Mouse (Mus musculus) intestine, postnatal 0 days (tissue): ENCODE data around the gene Ube2l3. TPM values are rescaled to one million over a fixed set of nuclear protein-coding genes. Genes with fewer than 3 reads are reported as not detected.

ENCODE experiments used
- ATAC-seq: fragments of 200-750 bp; cut with Nextera tagmentation; 2 replicates; pipeline ENCODE4 v1.8.0; 2017; ENCODE audit warnings: mild to moderate bottlenecking, moderate TSS enrichment, moderate library complexity
- H3K27ac ChIP-seq: fragments of 300-500 bp; sonication (generic); 2 replicates; pipeline ENCODE4 v1.5.1; 2014; ENCODE audit warnings: mild to moderate bottlenecking, low read depth, low read length, moderate library complexity
- H3K27me3 ChIP-seq: fragments of 300-500 bp; sonication (generic); replicated peaks from 2 replicates; pipeline ENCODE4 v1.6.1; 2014; ENCODE audit warnings: low read length, mixed read lengths; ENCODE audit not compliant: control insufficient read depth, insufficient read depth
- H3K36me3 ChIP-seq: fragments of 300-500 bp; sonication (generic); 2 replicates; pipeline ENCODE4 v1.6.1; 2014; ENCODE audit warnings: mild to moderate bottlenecking, moderate library complexity; ENCODE audit not compliant: control insufficient read depth, insufficient read depth
- H3K4me1 ChIP-seq: fragments of 300-500 bp; sonication (generic); replicated peaks from 2 replicates; pipeline ENCODE4 v1.6.1; 2014; ENCODE audit warnings: antibody characterized with exemption, low read length, mixed read lengths; ENCODE audit not compliant: control insufficient read depth, insufficient read depth
- H3K4me2 ChIP-seq: fragments of 300-500 bp; sonication (generic); replicated peaks from 2 replicates; pipeline ENCODE4 v1.6.1; 2014; ENCODE audit warnings: low read depth, mild to moderate bottlenecking, moderate library complexity
- H3K4me3 ChIP-seq: fragments of 300-500 bp; sonication (generic); 2 replicates; pipeline ENCODE4 v1.5.1; 2014; ENCODE audit warnings: low read depth, low read length
- H3K9ac ChIP-seq: fragments of 300-500 bp; sonication (generic); 2 replicates; pipeline ENCODE4 v1.6.1; 2014; ENCODE audit warnings: mild to moderate bottlenecking, low read depth, low read length
- H3K9me3 ChIP-seq: fragments of 300-500 bp; sonication (generic); 2 replicates; pipeline ENCODE4 v1.6.1; 2016; ENCODE audit warnings: mixed run types; ENCODE audit not compliant: control insufficient read depth
- CTCF ChIP-seq: sonication (generic); IDR thresholded peaks from 2 replicates; pipeline ENCODE4 v1.5.1; 2016; ENCODE audit warnings: low read depth, mild to moderate bottlenecking, control low read depth, antibody characterized with exemption, moderate library complexity
- WGBS: fragments of 180-500 bp; shearing (Covaris S2); extraction: QIAGEN DNeasy Blood & Tissue Kit; methylation state at CpG from one replicate; pipeline ENCODE4 v1.1.7; 2014; 5-methylcytosine and 5-hydroxymethylcytosine counted together
- polyA plus RNA-seq: library from polyadenylated mRNA; unstranded; fragments of >200 nt; fragmentation: Nextera tagmentation; extraction: Ambion mirVana; gene quantifications from 2 replicates; pipeline ENCODE4 v1.2.1, GENCODE M21; 2015

Gene Ube2l3
- polyA plus RNA-seq, 1 experiment from 2014 or later = 319 TPM

DNA sequence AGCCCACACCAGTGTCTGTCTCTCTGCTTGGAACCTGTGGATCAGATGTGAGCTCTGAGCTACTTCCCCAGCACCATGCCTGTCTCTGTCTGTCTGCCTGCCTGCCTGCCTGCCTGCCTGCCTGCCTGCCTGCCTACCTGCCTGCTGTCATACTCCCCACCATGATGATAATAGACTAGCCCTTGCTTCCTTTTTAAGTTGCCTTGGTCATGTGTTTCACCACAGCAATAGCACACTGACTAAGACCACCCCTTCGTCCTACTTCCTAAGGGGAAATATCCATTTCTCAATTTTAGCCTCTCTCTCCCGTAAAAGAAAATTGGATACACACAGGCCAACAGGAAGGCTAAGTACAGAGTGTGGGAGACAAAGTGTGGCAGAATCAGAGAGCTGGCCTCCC lies 20.3 kb downstream of the Ube2l3 start:
- 75% methylated on average over 2 of the region's 2 CpGs for WGBS
- Histone ChIP-seq H3K4me2 (no peak overlapping the region), H3K4me3 (no peak overlapping the region), H3K27ac (no peak overlapping the region), H3K36me3 (peaks cover 3% of the 10 kb centered on the region; the same call in 1 of the 2 replicates), H3K9me3 (no peaks in the 10 kb centered on the region), H3K9ac (no peak overlapping the region), H3K27me3 (no peaks in the 10 kb centered on the region), H3K4me1 (no peaks in the 10 kb centered on the region)
- no peak for ATAC-seq
- TF ChIP-seq CTCF = no peak

DNA sequence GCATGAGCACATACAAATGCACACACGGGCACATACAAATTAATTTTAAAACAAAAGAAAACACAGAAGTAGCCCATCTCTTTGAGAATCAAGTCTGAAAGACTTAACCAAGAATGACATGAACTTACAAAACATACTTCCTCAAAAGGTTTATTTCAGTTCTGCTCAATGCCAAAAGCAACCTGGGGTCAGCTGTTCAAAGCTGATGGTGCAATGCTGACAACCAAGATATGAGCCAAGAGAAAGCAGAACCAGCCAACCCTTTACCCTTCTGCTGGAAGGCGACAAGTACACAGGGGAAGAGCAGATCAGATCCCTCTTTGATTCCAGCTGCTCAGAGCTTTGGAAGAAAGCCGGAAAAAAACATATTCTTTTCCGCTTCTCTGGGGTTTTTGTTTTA lies 21.1 kb downstream of the Ube2l3 start:
- peak overlapping the region; percentile 50; the same call in 1 of the 2 replicates for H3K27ac ChIP-seq
- no peak overlapping the region; the same call in 1 of the 2 replicates for H3K4me2 ChIP-seq
- no peaks in the 10 kb centered on the region for H3K4me1 ChIP-seq
- H3K9me3 ChIP-seq = no peaks in the 10 kb centered on the region
- H3K36me3 ChIP-seq = peaks cover 3% of the 10 kb centered on the region; the same call in 1 of the 2 replicates
- no peak overlapping the region for H3K4me3 ChIP-seq
- H3K27me3 ChIP-seq = no peaks in the 10 kb centered on the region
- TF ChIP-seq CTCF = no peak
- no peak for ATAC-seq
- WGBS = 68% methylated on average over 4 of the region's 4 CpGs
- H3K9ac ChIP-seq = no peak overlapping the region

DNA sequence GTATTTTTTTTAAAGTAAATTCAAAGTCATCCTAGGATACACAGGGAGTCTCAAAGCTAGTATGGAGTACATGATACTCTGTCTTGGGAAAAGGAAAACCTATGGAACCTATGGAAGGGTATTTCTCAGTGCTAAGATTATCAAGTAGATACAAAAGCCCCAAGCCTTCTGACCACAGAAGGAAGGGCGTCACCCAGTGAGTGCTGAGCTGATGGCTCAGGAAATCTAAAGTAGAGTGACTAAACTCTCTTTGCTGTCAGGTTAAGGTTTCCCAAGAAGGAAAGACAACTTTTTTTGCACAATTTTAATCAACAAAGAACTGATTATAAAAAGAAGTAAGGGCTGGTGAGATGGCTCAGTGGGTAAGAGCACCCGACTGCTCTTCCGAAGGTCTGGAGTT lies 22.7 kb downstream of the Ube2l3 start:
- Histone ChIP-seq H3K4me2 (no peak overlapping the region), H3K36me3 (peaks cover 15% of the 10 kb centered on the region; the same call in 1 of the 2 replicates), H3K4me1 (0 out of 2 replicates have a peak, but pooled peaks cover 4% of the 10 kb centered on the region), H3K27me3 (no peaks in the 10 kb centered on the region), H3K9ac (no peak overlapping the region), H3K4me3 (no peak overlapping the region), H3K9me3 (no peaks in the 10 kb centered on the region), H3K27ac (no peak overlapping the region)
- no peak for TF ChIP-seq CTCF
- 96% methylated on average over 3 of the region's 3 CpGs for WGBS
- ATAC-seq = no peak

DNA sequence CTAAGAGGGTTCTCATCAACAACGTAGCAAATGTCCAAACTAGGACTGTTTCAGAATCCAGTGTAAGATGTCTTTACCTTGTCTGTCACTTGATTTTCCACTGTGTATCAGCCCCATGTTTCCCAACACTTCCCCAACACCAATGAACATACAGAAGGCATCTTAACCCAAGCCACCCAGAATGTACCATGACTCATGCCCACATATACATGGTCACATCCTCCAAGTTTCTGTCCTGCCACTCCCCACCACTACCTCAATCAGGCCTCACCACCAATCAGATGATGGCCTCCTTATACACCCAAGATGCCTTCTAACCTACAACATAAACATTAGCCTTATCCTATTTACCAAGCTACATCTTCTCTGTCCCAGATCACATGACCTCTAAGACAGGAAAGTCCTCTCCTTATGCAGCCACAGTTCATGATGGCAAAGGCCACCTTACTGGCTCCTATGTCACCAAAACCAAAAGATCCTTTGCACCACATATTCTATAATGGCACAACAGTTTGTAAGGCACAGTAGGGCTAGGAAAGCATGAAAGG lies 24.8 kb downstream of the Ube2l3 start:
- Histone ChIP-seq H3K9me3 (no peaks in the 10 kb centered on the region), H3K9ac (no peak overlapping the region), H3K4me1 (0 out of 2 replicates have a peak, but pooled peaks cover 4% of the 10 kb centered on the region), H3K4me3 (no peak overlapping the region), H3K36me3 (peaks cover 15% of the 10 kb centered on the region; the same call in 1 of the 2 replicates), H3K4me2 (no peak overlapping the region), H3K27ac (no peak overlapping the region), H3K27me3 (no peaks in the 10 kb centered on the region)
- TF ChIP-seq CTCF = no peak
- no peak for ATAC-seq
- 93% methylated on average over 1 of the region's 1 CpGs for WGBS

DNA sequence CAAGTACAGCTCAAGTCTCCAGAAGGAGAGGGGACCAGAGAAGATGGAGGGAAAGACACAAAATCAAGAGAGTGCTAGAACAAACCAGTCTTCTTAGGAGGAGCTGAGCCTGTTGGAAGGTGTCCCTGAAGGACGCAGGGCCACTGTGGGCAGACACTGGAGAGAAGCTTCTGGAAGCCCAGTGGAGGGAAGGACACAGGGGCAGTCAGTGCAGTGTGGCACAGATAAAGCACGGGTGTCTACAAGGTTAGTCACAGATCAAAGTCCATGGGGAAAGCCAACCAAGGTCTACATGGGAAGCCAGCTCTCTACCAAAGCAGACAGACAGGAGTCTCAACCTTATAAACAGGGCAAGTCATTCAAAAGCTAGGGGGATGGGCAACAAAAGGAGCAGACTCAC lies 26.7 kb downstream of the Ube2l3 start:
- Histone ChIP-seq H3K4me2 (0 out of 2 replicates have a peak overlapping the region, but pooled peaks have one; percentile 13), H3K36me3 (peaks cover 15% of the 10 kb centered on the region; the same call in 1 of the 2 replicates), H3K9me3 (no peaks in the 10 kb centered on the region), H3K4me1 (0 out of 2 replicates have a peak, but pooled peaks cover 4% of the 10 kb centered on the region), H3K4me3 (no peak overlapping the region), H3K9ac (no peak overlapping the region), H3K27me3 (no peaks in the 10 kb centered on the region), H3K27ac (peak overlapping the region; percentile 62; the same call in 1 of the 2 replicates)
- 53% methylated on average over 2 of the region's 2 CpGs for WGBS
- peak; percentile 85 for ATAC-seq
- TF ChIP-seq CTCF = no peak

DNA sequence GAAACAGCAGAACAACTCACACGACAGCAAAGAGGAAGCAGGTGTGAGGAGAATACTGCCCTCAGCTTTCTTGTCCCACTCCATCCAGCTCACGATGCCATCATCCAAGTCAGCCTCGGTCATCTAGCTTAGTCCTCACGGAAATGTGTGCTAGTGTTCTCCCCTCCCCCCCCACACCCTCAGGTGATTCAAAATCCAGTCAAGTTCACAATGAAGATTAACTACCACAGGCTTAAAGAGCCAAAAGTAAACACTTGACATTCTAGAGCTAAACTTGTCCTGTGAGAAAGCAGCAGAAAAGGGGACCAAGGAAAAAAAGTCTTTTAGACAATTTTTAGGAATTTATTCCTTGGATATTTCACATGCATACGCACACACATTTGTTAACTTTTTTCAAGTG lies 34.4 kb downstream of the Ube2l3 start:
- H3K27ac ChIP-seq = peak overlapping the region; percentile 75
- no peak overlapping the region for H3K4me2 ChIP-seq
- no peak overlapping the region for H3K9ac ChIP-seq
- 0 out of 2 replicates have a peak, but pooled peaks cover 7% of the 10 kb centered on the region for H3K4me1 ChIP-seq
- 0 out of 2 replicates have a peak, but pooled peaks cover 7% of the 10 kb centered on the region for H3K36me3 ChIP-seq
- 67% methylated on average over 5 of the region's 5 CpGs for WGBS
- TF ChIP-seq CTCF = no peak
- no peaks in the 10 kb centered on the region for H3K9me3 ChIP-seq
- no peaks in the 10 kb centered on the region for H3K27me3 ChIP-seq
- ATAC-seq = no peak
- H3K4me3 ChIP-seq = no peak overlapping the region
